Mouse (Mus musculus) CH12F3 (cell line): ENCODE results near the gene Ormdl2.

Experiments used
- in situ Hi-C: fragments of 300-500 bp; cut with MboI; formaldehyde crosslinking; loops from 2 replicates; pipeline ENCODE4 v1.14.3; 2020; ENCODE audit warnings: low sequenced_read_pairs

Ormdl2 gene

DNA sequence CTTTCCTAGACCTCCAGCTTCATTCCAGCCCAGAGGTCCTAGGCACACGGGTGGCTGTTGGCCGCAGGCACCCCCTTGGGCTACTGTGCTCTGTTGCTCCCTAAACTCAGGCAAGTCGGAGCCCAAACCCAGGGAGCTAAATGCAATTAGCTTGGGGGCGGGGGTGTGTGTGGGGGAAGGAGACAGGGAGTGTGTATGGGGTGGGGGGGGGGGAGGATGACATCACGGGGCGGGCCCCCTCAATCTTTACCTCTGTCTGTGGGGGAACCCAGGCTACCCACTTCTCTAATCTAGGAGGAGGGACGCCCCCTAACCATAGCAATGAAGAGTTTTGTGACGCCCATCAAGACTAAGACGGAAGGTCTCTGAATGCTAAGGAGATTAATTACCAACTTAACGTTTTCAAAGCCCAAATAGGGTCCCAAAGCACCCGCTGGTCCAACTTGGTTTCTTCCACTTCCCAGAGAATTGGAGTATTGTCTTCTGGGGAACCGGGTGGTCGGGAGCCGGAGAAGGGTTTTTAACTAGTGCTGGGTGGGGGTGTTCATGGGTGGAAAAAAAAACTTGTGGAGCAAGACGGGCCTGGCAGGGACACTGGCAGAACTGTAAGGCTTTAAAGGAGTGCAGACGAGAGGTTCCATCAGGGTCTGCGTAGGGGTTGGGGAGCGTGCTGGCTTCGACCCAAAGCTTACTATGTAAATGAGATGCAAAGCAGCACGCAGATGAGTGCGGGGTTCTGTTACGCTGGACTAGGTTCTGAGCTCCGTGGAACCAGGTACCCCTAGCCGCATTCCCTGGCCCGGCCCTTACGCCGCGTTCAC, 17.0 kb downstream of the Ormdl2 start, which contains the start of gene Tmem198b:
Gene Tmem198b, minus strand, starts transcription at position 100 of the 821 bp plus-strand sequence.
- in situ Hi-C loops, result no loop called here

DNA sequence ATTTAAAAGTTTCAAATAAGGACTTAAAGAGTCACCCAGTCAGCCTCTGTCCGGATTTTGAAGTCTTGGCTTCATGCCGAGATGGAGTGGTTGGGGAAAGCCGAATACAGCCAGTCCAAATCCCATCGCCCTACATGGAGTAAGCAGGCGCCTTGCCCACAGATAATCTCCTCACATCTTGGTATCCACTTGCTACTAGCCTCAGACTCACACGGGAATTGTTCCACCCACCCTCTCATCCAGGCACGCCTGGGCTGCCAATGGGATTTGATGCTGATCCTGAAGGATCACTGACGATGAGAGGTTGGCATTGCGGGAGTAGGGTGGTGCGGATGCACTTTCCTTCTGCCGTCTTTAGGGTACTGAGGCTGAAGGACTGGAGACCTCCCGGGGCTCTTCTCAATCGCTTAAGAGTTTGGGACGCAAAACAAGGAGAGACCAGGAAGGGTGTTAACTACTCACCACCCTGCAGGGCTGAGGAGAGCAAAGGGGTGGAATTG, 17.6 kb downstream of the Ormdl2 start, which contains the start of gene Dnajc14:
Gene Dnajc14, plus strand, starts transcription at position 292 of the 500 bp plus-strand sequence.
- in situ Hi-C loops, result no loop called here

DNA sequence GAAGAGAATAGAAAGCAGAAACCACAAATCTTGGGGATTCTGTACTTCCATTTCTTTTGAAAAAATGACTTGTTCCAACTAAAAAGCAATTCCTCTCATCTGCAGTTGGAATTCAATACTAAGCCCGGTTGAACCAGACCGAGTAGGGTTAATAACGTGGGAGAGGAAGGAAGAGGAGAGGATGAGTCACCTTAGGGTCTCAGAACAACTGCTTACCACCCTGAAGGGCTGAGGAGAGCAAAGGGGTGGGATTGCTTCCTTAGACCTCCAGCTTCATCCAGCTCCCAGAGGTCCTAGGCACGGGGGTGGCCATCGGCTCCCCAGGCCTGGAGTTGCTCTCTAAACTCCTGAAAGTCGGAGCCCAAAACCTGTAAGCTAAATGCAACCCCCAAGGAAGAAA, 18.1 kb downstream of the Ormdl2 start:
- in situ Hi-C loops, result no loop called here

DNA sequence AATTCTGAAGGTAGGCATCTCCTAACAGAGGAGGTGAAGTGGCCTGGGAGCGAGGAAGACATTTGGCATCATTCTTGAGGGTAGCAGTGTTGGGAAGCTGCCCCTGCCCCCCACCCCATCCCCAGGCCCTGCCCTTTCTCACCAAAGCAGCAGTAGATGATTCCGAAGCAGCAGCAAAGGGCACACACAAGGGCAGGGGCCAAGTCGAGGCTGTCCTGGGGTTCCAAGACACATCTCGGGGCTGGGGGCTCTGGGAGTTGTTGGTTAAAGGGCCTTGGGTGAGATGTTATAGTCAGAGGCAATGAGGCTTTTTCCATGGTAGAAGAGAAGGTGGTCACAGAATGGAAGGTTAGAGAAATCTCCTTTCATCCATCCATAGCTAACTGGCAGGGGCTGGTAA, 18.5 kb downstream of the Ormdl2 start:
- in situ Hi-C loops, result no loop called here

DNA sequence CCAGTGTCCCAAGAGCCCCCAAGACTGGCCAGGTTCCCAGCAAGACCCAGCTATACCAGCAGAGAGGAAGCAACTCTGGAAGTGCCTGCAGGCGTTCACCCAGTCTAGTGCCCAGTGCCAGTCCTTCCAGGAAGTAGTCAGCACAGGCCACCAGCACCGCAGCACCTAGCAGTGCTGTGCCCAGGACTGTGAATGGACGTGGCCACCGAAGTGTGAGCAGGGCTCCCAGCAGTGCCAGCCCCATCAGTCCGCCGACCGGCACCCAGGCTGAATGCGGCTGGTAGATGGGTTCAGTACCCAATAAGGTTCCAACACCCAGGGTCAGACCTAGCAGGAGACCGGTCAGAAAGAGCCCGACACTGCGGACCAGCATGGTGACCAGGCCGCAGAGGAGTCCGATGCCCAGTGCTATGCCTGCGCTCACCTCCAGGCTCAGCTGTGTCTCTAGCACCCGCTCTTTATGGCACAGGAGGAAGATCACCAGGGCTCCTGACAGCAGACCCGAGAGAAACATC, 19.4 kb downstream of the Ormdl2 start:
- in situ Hi-C loops, result no loop called here

DNA sequence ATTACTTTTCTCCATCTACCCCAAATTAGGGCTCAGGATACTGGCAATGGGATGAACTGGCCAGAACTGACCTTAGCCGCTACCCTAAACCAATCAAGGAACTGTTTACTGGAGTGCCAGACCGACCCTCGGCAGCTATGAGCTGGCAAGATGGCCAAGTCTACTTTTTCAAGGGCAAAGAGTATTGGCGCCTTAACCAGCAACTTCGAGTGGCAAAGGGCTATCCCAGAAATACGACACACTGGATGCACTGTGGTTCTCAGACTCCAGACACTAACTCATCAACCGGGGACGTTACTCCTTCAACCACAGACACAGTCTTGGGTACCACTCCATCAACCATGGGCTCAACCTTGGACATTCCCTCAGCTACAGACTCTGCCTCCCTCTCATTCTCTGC, 22.8 kb downstream of the Ormdl2 start:
- in situ Hi-C loops, result no loop called here

DNA sequence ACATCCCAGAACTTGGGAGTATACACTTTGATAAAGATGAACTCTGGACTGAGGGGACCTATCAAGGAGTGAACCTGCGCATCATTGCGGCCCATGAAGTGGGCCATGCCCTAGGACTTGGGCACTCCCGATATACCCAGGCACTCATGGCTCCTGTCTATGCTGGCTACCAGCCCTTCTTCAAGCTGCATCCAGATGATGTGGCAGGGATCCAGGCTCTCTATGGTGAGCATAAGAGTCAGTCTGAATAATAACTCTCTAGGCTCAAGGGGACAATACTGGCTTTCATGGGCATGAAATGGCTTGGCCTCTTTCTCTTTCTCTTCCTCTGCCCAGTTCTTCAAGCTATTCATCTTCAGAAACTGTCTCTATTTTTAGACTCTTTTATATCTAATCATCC, 25.9 kb downstream of the Ormdl2 start:
- in situ Hi-C loops, result no loop called here

DNA sequence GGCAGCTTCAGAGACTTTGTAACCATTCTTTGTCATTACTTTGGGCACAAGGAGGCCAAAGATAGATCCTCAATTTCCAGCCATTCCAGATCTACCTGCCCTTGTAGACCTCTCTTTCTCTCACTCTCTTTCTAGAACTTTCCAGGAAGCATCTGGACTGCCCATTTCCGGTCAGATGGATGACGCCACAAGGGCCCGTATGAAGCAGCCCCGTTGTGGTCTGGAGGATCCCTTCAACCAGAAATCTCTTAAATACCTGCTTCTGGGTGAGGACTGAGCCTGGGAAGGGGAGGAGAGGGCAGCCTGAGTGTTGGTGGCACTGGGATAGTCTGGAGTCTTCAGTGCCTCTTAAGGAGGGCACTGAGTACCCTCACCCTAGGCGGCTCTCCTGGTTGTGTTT, 27.1 kb downstream of the Ormdl2 start:
- in situ Hi-C loops, result no loop called here

DNA sequence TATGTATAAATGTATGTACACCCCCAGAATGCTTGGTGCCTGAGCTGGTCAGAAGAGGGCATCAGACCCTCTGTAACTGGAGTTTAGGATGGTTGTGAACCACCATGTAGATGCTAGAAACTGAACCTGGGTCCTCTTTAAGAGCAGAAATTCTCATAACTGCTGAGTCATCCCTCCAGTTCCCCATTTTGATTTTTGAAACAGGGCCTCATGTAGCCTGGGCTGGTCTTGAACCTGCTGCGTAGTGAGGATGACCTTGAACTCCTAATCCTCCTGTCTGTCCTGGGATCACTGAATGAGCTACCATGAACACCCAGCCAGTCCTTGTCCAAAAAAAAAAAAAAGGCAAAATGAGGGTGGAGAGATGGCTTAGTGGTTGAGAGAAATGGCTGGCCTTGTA, 28.2 kb downstream of the Ormdl2 start:
- in situ Hi-C loops, result no loop called here

DNA sequence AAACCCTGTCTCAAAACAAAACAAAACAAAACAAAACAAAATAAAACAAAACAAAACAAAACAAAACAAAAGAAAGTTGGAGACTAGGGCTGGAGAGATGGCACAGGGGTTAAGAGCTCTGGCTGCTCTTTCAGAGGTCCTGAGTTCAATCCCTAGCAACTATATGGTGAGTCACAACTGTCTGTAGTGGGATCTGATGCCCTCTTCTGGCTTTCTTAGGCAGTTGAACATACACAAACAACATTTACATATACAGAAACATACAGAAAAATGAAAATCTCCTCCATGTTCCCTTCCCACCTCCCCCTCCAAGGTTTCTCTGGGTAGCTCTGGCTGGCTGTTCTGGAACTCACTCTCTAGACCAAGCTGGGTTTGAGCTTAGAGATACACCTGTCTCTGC, 29.4 kb downstream of the Ormdl2 start:
- in situ Hi-C loops, result no loop called here

DNA sequence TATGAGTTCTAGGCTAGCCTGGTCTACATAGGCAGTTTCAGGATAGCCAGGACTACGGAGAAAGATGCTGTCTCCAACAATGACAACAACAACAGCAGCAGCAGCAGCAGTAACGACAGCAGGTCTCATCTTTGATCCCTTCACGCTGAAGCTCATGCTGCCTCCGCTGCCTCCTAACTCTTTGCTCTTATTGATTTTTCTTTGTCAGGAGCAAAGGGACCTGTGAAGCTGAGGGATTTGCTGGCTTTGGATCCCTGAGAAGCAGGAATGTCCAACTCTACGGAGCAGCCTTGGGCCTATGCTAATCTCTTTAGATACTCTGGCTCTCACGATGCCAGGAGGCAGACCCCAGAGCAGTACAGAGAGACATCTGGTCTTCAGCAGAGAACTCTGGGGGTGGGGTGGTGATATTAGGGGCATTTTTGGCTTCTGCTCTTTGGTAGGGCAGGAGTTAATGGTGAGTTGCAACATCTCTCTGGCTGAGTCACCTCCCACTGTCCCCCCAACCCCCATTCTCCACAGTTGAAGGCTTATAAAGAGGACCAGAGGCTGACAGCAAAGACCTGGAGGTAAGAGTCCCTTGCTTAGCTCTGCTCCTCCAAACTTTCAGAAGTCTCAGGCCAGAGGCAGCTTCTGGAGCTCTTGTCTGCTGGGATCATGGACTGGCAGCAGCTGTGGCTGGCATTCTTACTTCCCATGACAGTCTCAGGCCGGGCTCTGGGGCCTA, 30.9 kb downstream of the Ormdl2 start, which contains the start of gene Mmp19:
Gene Mmp19, plus strand, starts transcription at position 513 of the 727 bp plus-strand sequence.
- in situ Hi-C loops, result no loop called here

DNA sequence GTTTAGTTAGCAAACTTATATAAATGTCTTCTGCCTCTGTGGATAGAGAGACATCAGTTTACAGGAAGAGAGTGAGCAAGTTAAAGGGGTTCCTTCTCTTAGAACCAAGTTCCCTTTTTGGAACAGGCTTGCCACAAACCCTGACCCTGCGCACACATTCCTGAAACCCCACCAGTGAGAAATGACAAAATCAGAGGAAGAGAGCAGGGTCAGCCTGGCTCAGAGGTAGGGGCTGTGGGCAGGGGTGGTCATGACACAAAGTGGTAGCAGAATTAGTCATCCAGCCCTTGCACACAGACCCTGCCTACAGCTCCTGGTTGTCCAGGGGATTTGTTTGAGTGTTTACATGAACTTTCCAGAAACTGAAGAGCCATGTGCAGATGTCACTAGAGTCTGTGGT, 41.2 kb downstream of the Ormdl2 start:
- in situ Hi-C loops, result no loop called here

DNA sequence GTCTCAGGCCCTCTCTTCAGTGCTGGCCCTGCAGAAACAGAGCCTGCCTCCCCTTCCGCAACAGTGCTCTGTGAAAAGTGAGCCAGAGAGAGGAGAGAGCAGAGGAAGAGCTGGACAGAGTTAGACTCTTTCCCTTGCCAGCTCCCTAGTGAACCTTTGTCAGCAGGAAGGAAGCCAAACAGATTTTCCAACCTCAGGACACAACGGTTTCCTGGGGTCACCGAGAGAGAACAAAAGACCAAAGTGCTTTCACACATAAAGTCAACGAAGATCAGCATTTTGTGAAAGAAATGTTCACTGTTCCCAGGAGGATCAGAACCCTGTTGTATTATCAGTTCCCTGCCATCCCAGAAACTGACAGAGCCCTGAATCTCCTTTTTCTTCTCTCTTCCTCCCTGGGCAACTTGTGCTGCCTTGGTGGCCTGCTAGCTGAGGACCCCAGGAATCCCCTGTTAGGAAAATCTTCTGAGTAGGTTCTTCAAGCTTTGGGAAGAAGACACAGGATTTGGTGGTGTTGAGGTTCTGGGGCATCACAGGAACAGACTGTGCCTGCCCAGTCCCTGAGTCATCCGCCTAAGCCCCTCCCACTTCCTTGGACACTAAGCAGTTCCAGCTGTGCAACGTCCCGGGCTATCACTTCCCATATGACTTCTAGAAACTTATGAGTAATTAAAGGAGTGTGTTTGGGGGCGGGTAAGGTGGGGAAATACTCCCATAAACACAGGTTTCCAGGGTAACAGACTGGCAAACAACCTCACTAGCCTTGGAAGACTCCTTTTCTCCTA, 42.2 kb downstream of the Ormdl2 start:
- in situ Hi-C loops, result no loop called here

DNA sequence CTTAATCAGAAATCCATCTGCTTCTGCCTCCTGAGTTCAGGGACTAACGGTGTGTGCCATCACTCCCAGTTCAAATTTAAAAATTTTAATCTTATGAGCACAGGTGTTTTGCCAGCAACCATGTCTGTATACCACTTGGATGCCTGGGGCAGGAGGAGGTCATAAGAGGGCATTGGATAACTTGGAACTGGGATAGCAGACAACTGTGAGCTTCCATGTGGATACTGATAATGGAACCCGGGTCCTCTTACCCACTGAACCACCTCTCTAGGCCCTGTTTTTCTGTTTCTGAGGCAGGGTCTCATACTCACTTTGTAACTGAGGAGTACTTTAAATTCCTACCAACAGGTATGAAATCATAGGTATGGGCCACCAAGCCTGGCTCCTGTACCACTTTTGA, 43.0 kb downstream of the Ormdl2 start:
- in situ Hi-C loops, result no loop called here

DNA sequence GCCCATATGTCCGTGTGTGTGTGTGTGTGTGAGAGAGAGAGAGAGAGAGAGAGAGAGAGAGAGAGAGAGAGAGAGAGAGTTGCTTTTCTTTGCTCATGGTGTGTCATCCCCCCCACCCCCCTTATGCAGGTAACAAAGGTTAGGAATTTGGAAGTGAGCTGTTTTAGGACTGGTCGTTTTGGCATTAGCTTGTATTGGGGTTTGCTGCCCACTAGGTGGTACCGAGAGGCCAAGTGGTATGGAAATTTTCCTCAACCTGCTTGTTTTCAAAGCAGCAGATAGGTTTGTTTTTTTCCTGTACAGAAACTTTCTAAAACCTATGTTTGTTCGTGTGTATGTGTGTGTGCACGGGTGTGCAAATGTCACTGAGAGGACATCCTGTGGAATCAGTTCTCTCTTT, 47.8 kb downstream of the Ormdl2 start:
- in situ Hi-C loops, result no loop called here

DNA sequence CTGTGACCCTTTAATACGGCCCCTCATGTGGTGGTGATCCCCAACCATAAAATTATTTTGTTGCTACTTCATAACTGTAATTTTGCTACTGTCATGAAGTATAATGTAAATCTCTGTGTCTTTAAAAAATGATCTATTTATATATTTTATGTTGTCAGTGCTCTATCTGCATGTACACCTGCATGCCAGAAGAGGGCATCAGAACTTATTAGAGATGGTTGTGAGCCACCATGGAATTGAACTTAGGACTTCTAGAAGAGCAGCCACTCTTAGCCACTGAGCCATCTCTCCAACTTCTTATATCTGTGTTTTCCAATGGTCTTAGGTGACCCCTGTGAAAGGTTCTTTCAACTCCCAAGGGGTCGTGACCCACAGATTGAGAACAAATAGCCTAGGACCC, 48.5 kb downstream of the Ormdl2 start:
- in situ Hi-C loops, result no loop called here
